Mouse (Mus musculus) forebrain, embryonic 16.5 days (tissue): ENCODE measurements around the gene Gm11492. TPM values are rescaled to one million over a fixed set of nuclear protein-coding genes. Genes with fewer than 3 reads are reported as not detected.

Source experiments
- ATAC-seq: fragments of 200-750 bp; cut with Nextera tagmentation; 2 replicates; pipeline ENCODE4 v1.8.0; 2017; ENCODE audit warnings: mild to moderate bottlenecking, moderate library complexity
- H3K27ac ChIP-seq: fragments of 300-500 bp; sonication (generic); 2 replicates; pipeline ENCODE4 v1.5.1; 2014; ENCODE audit warnings: low read length, control low read depth
- H3K27me3 ChIP-seq: fragments of 300-500 bp; sonication (generic); replicated peaks from 2 replicates; pipeline ENCODE4 v1.6.1; 2014; ENCODE audit warnings: low read length; ENCODE audit not compliant: control insufficient read depth, insufficient read depth
- H3K36me3 ChIP-seq: fragments of 300-500 bp; sonication (generic); 2 replicates; pipeline ENCODE4 v1.6.1; 2014; ENCODE audit not compliant: control insufficient read depth, insufficient read depth
- H3K4me1 ChIP-seq: fragments of 300-500 bp; sonication (generic); replicated peaks from 2 replicates; pipeline ENCODE4 v1.6.1; 2014; ENCODE audit warnings: low read length; ENCODE audit not compliant: control insufficient read depth, insufficient read depth
- H3K4me2 ChIP-seq: fragments of 300-500 bp; sonication (generic); 2 replicates; pipeline ENCODE4 v1.6.1; 2014; ENCODE audit warnings: mild to moderate bottlenecking, low read length, control low read depth
- H3K4me3 ChIP-seq: fragments of 300-500 bp; sonication (generic); replicated peaks from 2 replicates; pipeline ENCODE4 v1.5.1; 2014; ENCODE audit warnings: mild to moderate bottlenecking, low read length, control low read depth
- H3K9ac ChIP-seq: fragments of 300-500 bp; sonication (generic); replicated peaks from 2 replicates; pipeline ENCODE4 v1.6.1; 2014; ENCODE audit warnings: low read depth, low read length, control low read depth
- H3K9me3 ChIP-seq: fragments of 300-500 bp; sonication (generic); 2 replicates; pipeline ENCODE4 v1.6.1; 2016; ENCODE audit warnings: low read length; ENCODE audit not compliant: control insufficient read depth
- WGBS: fragments of 180-500 bp; shearing (Covaris S2); extraction: QIAGEN DNeasy Blood & Tissue Kit; methylation state at CpG from one replicate; pipeline ENCODE4 v1.1.7; 2014; 5-methylcytosine and 5-hydroxymethylcytosine counted together
- polyA plus RNA-seq: library from polyadenylated mRNA; unstranded; fragments of >200 nt; fragmentation: Nextera tagmentation; extraction: Ambion mirVana; gene quantifications from 2 replicates; pipeline ENCODE4 v1.2.1, GENCODE M21; 2015

The Gm11492 gene
- polyA plus RNA-seq, 1 experiment from 2014 or later = not detected

GRCm38 (mm10) chr11:87553342-87553741 lies 13.1 kb upstream of the Gm11492 start:
- no peaks in the 10 kb centered on the region for H3K9me3 ChIP-seq
- no peak overlapping the region for H3K9ac ChIP-seq
- H3K27ac ChIP-seq = no peak overlapping the region
- H3K4me1 ChIP-seq = 0 out of 2 replicates have a peak, but pooled peaks cover 3% of the 10 kb centered on the region
- H3K4me3 ChIP-seq = no peak overlapping the region
- no peak for ATAC-seq
- H3K27me3 ChIP-seq = no peaks in the 10 kb centered on the region
- 75% methylated on average over 4 of the region's 4 CpGs for WGBS
- H3K4me2 ChIP-seq = no peak overlapping the region
- H3K36me3 ChIP-seq = no peaks in the 10 kb centered on the region

GRCm38 (mm10) chr11:87554386-87554785 lies 12.1 kb upstream of the Gm11492 start:
- Histone ChIP-seq H3K9ac (no peak overlapping the region), H3K4me2 (no peak overlapping the region), H3K27ac (no peak overlapping the region), H3K9me3 (no peaks in the 10 kb centered on the region), H3K27me3 (no peaks in the 10 kb centered on the region), H3K4me3 (no peak overlapping the region), H3K36me3 (no peaks in the 10 kb centered on the region), H3K4me1 (0 out of 2 replicates have a peak, but pooled peaks cover 3% of the 10 kb centered on the region)
- no peak for ATAC-seq
- WGBS = 26% methylated on average over 5 of the region's 5 CpGs

GRCm38 (mm10) chr11:87555106-87555703 lies 11.2 kb upstream of the Gm11492 start:
- Histone ChIP-seq H3K36me3 (no peaks in the 10 kb centered on the region), H3K4me1 (0 out of 2 replicates have a peak, but pooled peaks cover 3% of the 10 kb centered on the region), H3K27ac (no peak overlapping the region), H3K9me3 (no peaks in the 10 kb centered on the region), H3K9ac (no peak overlapping the region), H3K4me3 (no peak overlapping the region), H3K4me2 (no peak overlapping the region), H3K27me3 (no peaks in the 10 kb centered on the region)
- WGBS = 29% methylated on average over 2 of the region's 2 CpGs
- ATAC-seq = no peak

DNA sequence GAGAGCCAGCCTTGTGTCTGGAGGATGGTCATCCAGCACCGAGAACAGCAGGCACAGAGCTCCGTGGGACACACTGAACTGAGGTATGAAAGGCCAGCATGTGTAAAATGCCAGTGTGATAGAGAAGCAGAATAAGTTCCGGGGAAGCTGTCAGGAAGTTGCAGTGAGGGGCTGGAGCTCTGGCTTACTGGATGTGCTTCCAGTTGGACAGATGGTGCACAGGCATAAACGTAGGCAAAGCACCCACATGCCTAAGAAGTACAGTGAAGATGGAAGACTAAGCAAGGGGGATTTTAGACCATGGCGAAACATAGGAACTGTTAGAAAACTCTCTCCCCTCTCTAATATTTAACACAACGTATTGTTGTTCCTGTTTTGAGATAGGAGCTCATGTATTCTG lies 5.2 kb upstream of the Gm11492 start:
- Histone ChIP-seq H3K27me3 (no peaks in the 10 kb centered on the region), H3K4me1 (no peaks in the 10 kb centered on the region), H3K27ac (no peak overlapping the region), H3K4me2 (no peak overlapping the region), H3K9me3 (no peaks in the 10 kb centered on the region), H3K36me3 (no peaks in the 10 kb centered on the region), H3K9ac (no peak overlapping the region), H3K4me3 (no peak overlapping the region)
- WGBS = 82% methylated on average over 6 of the region's 6 CpGs
- no peak for ATAC-seq

DNA sequence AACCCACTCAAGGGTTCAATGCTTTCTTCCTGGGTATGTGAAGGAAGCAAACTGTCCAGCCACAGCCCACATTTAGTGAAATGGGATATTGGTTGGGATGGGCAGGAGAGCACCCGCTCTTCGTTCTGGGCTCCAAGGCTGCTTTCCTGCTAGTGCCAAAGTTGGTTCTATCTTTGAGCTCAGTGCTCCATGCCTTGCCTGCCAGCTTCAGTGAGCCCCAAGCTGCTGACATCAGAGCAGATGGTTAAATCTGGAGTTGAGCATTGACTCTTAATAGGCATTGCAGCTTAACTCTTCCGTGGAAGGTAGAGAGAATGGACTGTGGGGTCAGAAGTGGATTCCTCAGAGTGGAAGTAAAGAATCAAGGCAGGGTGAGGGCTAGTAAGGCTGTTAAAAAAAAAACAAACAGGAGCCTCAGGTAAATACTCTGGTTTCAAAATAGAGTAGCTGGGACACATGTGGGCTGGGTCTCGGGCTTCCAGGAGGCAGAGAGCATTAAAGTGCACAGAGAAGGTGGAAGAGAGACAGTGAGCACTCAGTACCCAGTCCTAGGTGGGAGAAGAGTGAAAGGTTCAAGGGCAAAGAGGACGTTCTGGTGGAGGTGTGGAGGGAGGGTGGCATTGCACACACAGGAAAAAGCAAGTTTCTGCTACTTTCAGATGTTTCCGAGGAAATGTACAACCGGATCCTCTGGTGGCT lies 2.0 kb downstream of the Gm11492 start, which contains the start of gene Sept4:
Gene Sept4, plus strand, starts transcription at position 649 of the 699 bp plus-strand sequence.
- H3K36me3 ChIP-seq = no peaks in the 10 kb centered on the region
- H3K9me3 ChIP-seq = no peaks in the 10 kb centered on the region
- no peaks in the 10 kb centered on the region for H3K4me1 ChIP-seq
- no peak within 1 kb of the TSS for H3K4me2 ChIP-seq
- H3K27me3 ChIP-seq = no peaks in the 10 kb centered on the region
- no peak within 1 kb of the TSS for H3K9ac ChIP-seq
- no peak within 1 kb of the TSS for H3K4me3 ChIP-seq
- H3K27ac ChIP-seq = no peak within 1 kb of the TSS
- 83% methylated on average over 7 of the region's 7 CpGs for WGBS
- ATAC-seq = no peak

DNA sequence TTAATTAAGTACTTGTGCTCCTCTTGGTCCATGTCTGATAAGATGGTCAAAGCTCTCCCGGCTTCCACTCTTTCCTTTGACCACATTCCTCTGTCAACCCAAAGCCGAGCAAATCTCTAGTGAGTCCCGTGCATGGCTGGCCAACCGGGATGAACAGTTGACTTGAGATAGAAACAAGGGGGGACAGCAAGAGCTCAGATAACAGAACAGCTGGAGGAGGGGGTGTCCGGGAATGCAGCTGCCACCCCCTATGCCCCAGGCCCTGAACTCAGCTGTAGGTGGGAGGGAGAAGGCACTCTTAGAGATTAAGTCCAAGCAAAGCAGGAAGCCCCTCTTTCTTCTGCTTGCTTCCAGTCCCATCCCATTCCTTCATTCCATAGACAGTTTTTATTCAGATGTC lies 4.3 kb downstream of the Gm11492 start:
- H3K4me2 ChIP-seq = no peak overlapping the region
- H3K4me3 ChIP-seq = no peak overlapping the region
- no peak for ATAC-seq

DNA sequence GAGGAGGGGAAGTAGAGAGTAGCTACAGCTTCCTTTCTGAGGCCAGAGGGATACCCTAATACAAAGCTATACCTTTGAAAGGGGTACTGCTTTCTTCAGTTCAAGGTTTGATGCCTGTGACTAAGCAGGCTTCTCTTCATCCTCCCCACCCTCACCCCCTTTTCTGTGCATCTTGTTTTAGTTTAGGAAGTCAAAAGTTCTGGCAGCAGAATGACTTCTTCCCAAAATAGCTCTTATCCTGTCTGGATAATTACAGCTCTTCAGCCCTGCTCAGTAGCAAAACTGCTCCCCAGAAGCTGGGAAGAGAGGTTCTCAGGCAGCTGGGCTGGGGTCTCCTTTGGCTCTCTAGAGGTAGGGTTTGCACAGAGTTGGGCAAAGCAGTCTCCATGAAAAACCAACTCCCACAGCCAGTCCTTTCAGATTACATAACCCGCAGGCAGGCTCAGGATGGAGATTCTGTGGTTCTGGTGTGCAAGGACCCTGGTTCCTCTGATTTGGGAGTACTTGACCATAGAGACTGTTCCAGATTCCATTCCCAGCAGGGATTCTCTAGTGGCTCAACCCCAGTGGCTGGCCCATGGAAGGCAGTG lies 5.0 kb downstream of the Gm11492 start:
- Histone ChIP-seq H3K4me1 (no peaks in the 10 kb centered on the region), H3K27ac (no peak overlapping the region), H3K36me3 (no peaks in the 10 kb centered on the region), H3K9ac (no peak overlapping the region), H3K4me2 (no peak overlapping the region), H3K4me3 (no peak overlapping the region), H3K9me3 (no peaks in the 10 kb centered on the region), H3K27me3 (no peaks in the 10 kb centered on the region)
- no peak for ATAC-seq
- 92% methylated on average over 1 of the region's 1 CpGs for WGBS

More for the DNA sequence above, 4.3 kb downstream of the Gm11492 start:
- H3K27me3 ChIP-seq = no peaks in the 10 kb centered on the region
- no peaks in the 10 kb centered on the region for H3K36me3 ChIP-seq
- H3K27ac ChIP-seq = no peak overlapping the region
- H3K9ac ChIP-seq = no peak overlapping the region
- WGBS = 62% methylated on average over 5 of the region's 5 CpGs
- H3K4me1 ChIP-seq = no peaks in the 10 kb centered on the region
- H3K9me3 ChIP-seq = no peaks in the 10 kb centered on the region

GRCm38 (mm10) chr11:87573751-87574150 lies 7.3 kb downstream of the Gm11492 start:
- no peak overlapping the region for H3K4me2 ChIP-seq
- H3K27ac ChIP-seq = no peak overlapping the region
- ATAC-seq = no peak
- no peak overlapping the region for H3K4me3 ChIP-seq
- no peaks in the 10 kb centered on the region for H3K9me3 ChIP-seq
- 84% methylated on average over 7 of the region's 7 CpGs for WGBS
- H3K27me3 ChIP-seq = no peaks in the 10 kb centered on the region; the same call in 1 of the 2 replicates
- H3K9ac ChIP-seq = no peak overlapping the region
- H3K36me3 ChIP-seq = no peaks in the 10 kb centered on the region
- peaks cover 12% of the 10 kb centered on the region for H3K4me1 ChIP-seq

DNA sequence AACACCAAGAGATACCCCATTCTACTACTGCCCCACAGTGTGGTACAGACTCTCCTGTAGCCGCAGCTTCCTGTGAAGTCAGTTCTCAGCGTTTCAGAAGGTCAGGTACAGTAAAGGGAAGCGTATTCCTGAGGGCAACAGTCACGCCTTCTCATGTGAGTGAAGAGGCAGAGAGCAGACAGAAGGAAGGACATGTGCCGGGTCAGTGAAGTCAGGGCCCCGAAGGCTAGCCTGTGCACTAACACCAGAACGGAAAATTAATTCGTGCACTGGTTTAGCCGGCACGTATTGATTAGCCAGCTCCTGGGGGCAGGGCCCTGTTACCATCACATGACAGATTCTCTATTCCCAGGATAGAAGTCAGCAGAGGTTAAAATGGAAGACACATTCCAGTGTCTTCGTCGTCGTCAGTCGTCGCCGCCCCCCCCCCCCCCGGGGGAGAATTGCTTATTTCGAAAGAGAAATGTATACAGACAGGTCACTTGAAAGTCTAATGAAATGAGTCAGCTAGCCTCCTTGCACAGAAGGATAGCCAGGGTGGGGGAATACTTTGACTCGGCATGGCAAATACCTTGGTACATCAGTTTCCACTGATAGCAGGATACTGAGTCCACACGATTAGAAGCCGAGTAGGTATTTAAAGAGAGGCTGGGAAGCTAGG lies 8.2 kb downstream of the Gm11492 start:
- ATAC-seq = no peak
- Histone ChIP-seq H3K9me3 (no peaks in the 10 kb centered on the region), H3K4me3 (no peak overlapping the region), H3K4me1 (peaks cover 17% of the 10 kb centered on the region), H3K36me3 (no peaks in the 10 kb centered on the region), H3K27me3 (no peaks in the 10 kb centered on the region; the same call in 1 of the 2 replicates), H3K27ac (no peak overlapping the region), H3K4me2 (no peak overlapping the region), H3K9ac (no peak overlapping the region)
- WGBS = 82% methylated on average over 21 of the region's 21 CpGs
